Mouse (Mus musculus) spleen, adult 2 months (tissue): ENCODE data around the gene Elmsan1.

Source experiments
- CTCF ChIP-seq: fragments of 200-500 bp; IDR thresholded peaks from 2 replicates; pipeline ENCODE4 v1.5.1; 2011; ENCODE audit warnings: mild to moderate bottlenecking, inconsistent platforms; ENCODE audit not compliant: insufficient read depth, insufficient read length, insufficient replicate concordance; ENCODE audit errors: extremely low read depth
- POLR2A ChIP-seq: fragments of 200-500 bp; IDR thresholded peaks from 2 replicates; pipeline ENCODE4 v1.6.1; 2011; ENCODE audit warnings: low read depth, low read length, inconsistent platforms

GRCm38 (mm10) chr12:84172862-84173261 is 45.8 kb downstream of the Elmsan1 start:
- TF ChIP-seq CTCF (no peak), POLR2A (no peak)
